Mouse (Mus musculus) heart, adult 2 months (tissue): ENCODE measurements at regions not wholly inside any gene's neighbourhood (a gene's known extent, or its start where the extent isn't known, plus 50 kb on each side); places are given as distances from the start of the nearest gene placed in this dataset.

Source experiments
- CTCF ChIP-seq: fragments of 200-600 bp; IDR thresholded peaks from 2 replicates; pipeline ENCODE4 v1.8.1; 2022; ENCODE audit warnings: antibody characterized with exemption, mild to moderate bottlenecking, moderate library complexity
- POLR2A ChIP-seq: fragments of 200-500 bp; IDR thresholded peaks from 2 replicates; pipeline ENCODE4 v1.6.1; 2011; ENCODE audit warnings: mild to moderate bottlenecking, low read depth, low read length, control low read depth; ENCODE audit not compliant: insufficient read depth

DNA sequence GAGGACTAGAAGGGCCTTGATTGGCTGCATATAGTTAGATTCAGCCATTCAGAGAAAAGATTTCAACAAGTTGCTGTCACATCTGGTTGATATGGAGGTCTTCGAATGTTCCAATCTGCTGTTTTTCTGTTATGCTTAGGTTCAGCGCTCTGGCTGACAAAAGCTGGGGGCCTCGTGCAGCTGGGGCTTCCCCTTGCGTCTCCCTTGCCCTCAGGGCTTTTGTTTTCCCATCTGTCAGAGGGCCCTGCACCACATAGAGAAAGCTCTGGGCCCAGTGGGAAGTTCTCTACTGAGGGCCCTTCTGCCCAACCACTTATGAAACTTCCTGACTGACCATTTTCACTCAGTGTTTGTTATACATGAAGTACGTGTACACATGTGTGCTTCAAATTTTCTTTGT lies 86.2 kb upstream of the AI593442 start:
- TF ChIP-seq CTCF (no peak), POLR2A (no peak)
